Mouse (Mus musculus): ENCODE measurements around the gene Rwdd4a.

GRCm38 (mm10) chr8:47502546-47502945 lies 30.9 kb upstream of the Rwdd4a start:
- no peak for TF ChIP-seq CTCF (IDR thresholded peaks at IDR 0.05; ENCODE audit: low read depth)
- TF ChIP-seq EP300 (IDR thresholded peaks at IDR 0.05; ENCODE audit: low read depth) = no peak
